Mouse (Mus musculus): ENCODE measurements at regions not wholly inside any gene's neighbourhood (a gene's known extent, or its start where the extent isn't known, plus 50 kb on each side); places are given as distances from the start of the nearest gene placed in this dataset.

- no peak for DNase-seq (ENCODE audit: extremely low spot score in 1 of 2, low spot score in 2 of 2)
- H3K4me3 ChIP-seq, result no peak overlapping the region
- intact Hi-C loops (cut with DNase I), result loop anchor here (2.0 to 10.0 kb wide), 5 partner anchors 189 to 627 kb away; partner anchors contain the start of genes Egr2, Jmjd1c and Reep3
- TF ChIP-seq CTCF (IDR thresholded peaks at IDR 0.05), result no peak
- H3K27ac ChIP-seq, result no peak overlapping the region
Measured at GRCm38 (mm10) chr10:66907842-66908241, 188.1 kb upstream of the Jmjd1c start.

DNA sequence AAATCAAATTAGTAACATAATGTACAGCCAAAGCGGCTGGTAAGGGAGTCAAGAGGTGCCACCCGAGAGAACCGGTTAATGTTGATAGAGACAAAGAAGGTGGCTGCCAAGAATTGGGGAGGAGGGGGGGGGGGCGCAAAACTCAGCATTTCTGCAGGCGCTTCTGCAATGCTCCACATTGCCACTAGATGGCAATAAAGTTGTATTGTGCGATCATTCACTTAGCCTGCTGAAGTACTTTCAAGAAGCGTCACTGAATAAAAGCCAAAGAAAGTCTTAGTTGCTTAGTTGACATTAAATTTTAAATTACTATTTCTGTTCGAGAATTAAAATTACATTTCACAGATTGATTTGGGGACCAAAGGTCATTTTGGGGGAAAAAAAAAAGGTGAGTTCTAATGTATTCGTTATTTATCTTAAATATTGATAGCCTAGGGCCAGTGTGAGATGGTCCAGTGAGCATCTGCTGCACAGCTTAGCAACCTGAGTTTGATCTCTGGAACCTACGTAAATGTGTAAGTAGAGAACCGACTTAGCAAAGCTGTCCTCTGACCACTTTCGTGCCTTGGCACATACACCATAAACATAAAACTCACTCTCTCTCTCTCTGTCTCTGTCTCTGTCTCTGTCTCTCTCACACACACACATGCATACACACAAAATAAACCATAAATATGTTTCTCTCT is 186.6 kb upstream of the Jmjd1c start:
- DNase-seq (ENCODE audit: extremely low spot score in 1 of 2, low spot score in 2 of 2), result peak; percentile 52 to 54
- TF ChIP-seq CTCF (IDR thresholded peaks at IDR 0.05), result peak; percentile 94
- H3K4me3 ChIP-seq, result no peak overlapping the region

DNA sequence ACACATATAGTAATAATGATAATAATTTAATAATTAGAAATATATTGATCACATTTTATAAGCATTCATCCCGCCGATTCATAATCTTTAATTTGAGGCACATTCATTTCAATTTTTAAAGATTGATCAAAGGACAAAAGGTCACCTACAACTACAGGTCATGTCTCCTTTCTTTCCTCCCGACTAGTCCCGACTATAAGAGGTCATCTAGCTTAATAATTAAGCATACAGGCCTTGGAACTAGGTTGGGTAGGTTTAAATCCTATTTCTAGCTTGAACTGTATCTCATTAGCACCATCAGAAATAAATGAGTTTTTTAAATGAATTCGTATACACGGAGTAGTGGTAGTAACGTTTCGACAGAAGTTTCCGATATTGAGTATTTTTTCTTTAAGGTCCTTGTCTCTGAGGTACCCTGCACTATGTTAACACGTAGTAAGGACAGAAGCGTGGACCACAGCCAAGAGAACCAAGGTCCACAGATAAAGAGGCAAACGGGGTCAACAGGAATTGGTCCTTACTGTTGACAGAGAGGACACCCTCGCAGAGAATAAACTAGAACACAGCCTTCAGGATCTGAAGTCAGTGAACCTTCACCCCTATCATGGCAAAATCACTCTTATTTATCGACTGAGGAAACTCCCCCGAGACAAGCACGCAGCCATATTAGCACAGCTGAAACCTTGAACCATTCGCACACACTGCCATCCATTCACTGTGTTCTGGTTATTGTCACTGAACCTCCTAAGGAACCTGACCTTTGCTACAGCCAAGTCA is 185.8 kb upstream of the Jmjd1c start:
- no peak overlapping the region for H3K4me3 ChIP-seq
- TF ChIP-seq CTCF (IDR thresholded peaks at IDR 0.05), result no peak
- no peak overlapping the region for H3K27ac ChIP-seq
- intact Hi-C loops (cut with DNase I), result loop anchor here (2.0 to 10.0 kb wide), 6 partner anchors 187 to 625 kb away; partner anchors contain the start of genes Egr2, Jmjd1c and Reep3
- DNase-seq (ENCODE audit: extremely low spot score in 1 of 2, low spot score in 2 of 2), result no peak

More for the DNA sequence above, 186.6 kb upstream of the Jmjd1c start:
- intact Hi-C loops (cut with DNase I), result loop anchor here (2.0 to 10.0 kb wide), 5 partner anchors 187 to 625 kb away; partner anchors contain the start of genes Egr2, Jmjd1c and Reep3
- H3K27ac ChIP-seq, result no peak overlapping the region

DNA sequence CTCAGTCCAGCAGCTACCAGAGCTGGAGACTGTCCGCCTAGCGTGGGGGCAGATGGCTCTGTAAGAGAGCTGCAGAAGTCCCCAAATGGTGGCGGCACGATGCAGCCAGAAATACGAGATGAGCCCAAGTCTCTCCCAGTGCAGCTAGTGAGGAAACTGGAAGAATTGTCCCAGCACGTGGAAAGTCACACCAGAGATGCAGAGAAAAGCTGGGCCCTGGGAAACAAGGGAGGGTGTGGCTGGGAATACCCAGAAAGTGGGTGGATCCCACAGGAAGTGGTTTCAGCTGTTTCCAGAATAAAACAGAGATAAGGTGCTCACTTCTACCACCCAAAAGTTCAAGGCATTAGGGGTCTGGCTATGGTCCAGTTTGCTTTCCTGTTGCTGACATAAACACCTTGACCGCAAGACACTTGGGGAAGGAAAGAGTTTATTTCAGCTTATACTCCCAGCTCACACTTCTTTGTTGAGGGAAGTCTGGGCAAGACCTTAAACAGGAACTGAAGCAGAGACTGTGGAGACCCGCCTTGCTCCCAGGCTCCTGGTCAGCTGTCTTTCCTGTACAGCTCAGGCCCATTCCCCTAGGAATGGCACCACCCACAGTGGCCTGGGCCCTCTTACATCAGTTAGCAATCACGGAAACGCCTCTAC is 184.5 kb upstream of the Jmjd1c start:
- DNase-seq (ENCODE audit: extremely low spot score in 1 of 2, low spot score in 2 of 2), result no peak
- Histone ChIP-seq H3K4me3 (no peak overlapping the region), H3K27ac (peak overlapping the region; percentile 12; the same call in 1 of the 2 replicates)
- TF ChIP-seq CTCF (IDR thresholded peaks at IDR 0.05), result no peak
- intact Hi-C loops (cut with DNase I), result loop anchor here (5.0 kb wide), 1 partner anchor 216 kb away; no protein-coding TSS in a partner anchor

DNA sequence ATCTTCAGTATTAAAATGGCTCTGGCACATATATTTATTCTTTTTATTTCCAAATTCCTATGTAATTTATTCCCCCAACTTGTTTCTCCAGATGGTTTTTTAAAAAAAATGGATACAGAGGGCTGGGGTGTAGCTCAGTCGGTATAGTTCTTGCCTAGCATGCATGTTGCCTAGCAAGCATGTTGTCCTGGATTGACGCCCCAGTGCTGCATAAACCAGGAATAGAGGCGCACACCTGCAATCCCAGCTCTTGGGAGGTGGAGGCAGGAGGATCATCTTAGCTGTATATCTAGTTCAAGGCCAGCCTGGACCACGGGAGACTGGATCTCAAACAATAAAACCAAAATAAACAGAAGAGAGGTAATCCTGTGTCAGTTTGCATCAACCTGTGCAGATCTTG is 183.5 kb upstream of the Jmjd1c start:
- DNase-seq (ENCODE audit: extremely low spot score in 1 of 2, low spot score in 2 of 2), result no peak
- intact Hi-C loops (cut with DNase I), result loop anchor here (5.0 kb wide), 1 partner anchor 215 kb away; no protein-coding TSS in a partner anchor
- no peak for TF ChIP-seq CTCF (IDR thresholded peaks at IDR 0.05)
- Histone ChIP-seq H3K4me3 (no peak overlapping the region), H3K27ac (no peak overlapping the region)

- no peak overlapping the region for H3K4me3 ChIP-seq
- DNase-seq (ENCODE audit: extremely low spot score in 1 of 2, low spot score in 2 of 2), result no peak
- H3K27ac ChIP-seq, result no peak overlapping the region
- TF ChIP-seq CTCF (IDR thresholded peaks at IDR 0.05), result no peak
- intact Hi-C loops (cut with DNase I), result loop anchor here (5.0 kb wide), 1 partner anchor 214 kb away; no protein-coding TSS in a partner anchor
Measured at GRCm38 (mm10) chr10:66913187-66913586, 182.7 kb upstream of the Jmjd1c start.

DNA sequence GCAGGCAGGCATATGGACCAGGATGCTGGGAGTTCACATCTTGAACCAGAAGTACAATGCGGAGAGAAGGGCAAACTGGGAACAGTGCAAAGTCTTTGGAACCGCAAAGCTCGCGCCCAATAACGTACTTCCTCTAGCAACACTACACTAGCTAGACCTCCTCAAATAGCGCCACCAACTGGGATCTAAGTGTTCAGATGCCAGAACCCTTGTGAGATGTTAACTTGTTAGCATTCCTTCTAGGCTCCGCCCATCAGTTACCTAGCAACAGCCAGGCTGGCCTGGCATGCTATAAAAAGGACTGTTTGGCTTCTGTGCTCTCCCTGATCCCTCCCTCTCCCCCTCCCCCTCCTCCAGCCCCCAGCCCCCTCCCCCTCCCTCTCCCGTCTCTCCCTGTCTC is 182.3 kb upstream of the Jmjd1c start:
- intact Hi-C loops (cut with DNase I), result loop anchor here (5.0 kb wide), 1 partner anchor 214 kb away; no protein-coding TSS in a partner anchor
- no peak overlapping the region for H3K27ac ChIP-seq
- no peak overlapping the region for H3K4me3 ChIP-seq
- no peak for DNase-seq (ENCODE audit: extremely low spot score in 1 of 2, low spot score in 2 of 2)
- peak; percentile 2; the same call in 1 of the 2 replicates for TF ChIP-seq CTCF (IDR thresholded peaks at IDR 0.05)

- Histone ChIP-seq H3K4me3 (no peak overlapping the region), H3K27ac (no peak overlapping the region)
- TF ChIP-seq CTCF (IDR thresholded peaks at IDR 0.05), result no peak
- intact Hi-C loops (cut with DNase I), result loop anchor here (5.0 kb wide), 1 partner anchor 213 kb away; no protein-coding TSS in a partner anchor
- DNase-seq (ENCODE audit: extremely low spot score in 1 of 2, low spot score in 2 of 2), result no peak
Measured at GRCm38 (mm10) chr10:66914288-66914975, 181.5 kb upstream of the Jmjd1c start.

DNA sequence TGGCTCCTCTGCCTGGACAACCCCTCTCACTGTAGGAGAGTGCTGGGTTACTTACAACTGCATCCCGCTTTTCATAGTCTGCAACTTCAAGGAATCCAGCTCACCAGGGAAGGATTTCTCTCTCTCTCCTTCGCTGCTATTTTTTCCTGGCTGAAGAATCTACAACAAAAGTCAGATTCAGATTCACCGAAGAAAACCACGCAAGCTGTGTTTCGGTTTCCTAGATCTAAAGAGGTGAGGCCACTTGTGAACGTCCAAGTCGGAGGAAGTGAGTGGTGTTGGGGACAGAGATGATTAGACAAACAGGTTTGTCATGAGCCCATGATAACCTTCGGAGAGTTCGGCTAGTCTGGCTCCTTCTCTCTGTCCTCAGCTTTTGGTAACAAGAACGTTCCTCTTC is 180.1 kb upstream of the Jmjd1c start:
- Histone ChIP-seq H3K4me3 (no peak overlapping the region), H3K27ac (no peak overlapping the region)
- no peak for DNase-seq (ENCODE audit: extremely low spot score in 1 of 2, low spot score in 2 of 2)
- intact Hi-C loops (cut with DNase I), result no loop called here
- no peak for TF ChIP-seq CTCF (IDR thresholded peaks at IDR 0.05)

DNA sequence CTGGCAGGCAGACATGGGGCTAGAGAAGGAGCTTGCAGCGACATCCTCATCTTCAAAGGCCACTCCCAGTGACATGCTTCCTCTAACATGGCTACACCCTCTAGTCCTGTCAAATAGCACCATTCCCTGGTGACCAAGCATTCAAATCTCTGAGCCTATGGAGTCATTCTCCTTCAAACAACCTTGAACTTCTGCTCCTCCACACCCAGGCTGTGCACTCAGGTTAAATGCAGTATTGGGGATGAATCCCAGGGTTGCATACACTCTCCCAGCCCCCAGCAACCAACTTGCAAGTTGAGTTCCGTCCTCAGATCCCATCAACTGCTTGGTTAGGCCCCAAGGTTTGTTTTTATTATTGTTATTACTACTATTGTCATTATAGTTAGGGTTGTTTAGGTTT is 178.2 kb upstream of the Jmjd1c start:
- no peak overlapping the region for H3K27ac ChIP-seq
- intact Hi-C loops (cut with DNase I), result no loop called here

DNA sequence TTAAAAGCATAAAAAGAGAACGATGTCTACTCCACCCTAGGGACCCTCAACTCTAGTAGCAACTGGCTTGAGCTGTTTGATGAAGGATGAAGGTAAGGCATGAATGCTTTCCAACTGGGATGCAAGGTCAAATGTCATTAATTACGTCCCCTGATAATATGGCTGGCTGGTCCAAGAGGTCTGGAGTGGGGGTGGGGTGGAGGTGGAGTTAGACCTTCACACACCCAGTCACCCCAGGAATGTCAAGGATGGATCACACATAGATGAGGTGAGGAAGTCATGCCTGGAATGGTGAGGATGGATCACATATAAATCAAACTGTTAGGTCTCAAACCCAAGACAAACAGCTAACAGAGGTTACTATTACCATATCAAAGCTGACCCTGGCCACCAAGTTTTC is 177.2 kb upstream of the Jmjd1c start:
- Histone ChIP-seq H3K27ac (no peak overlapping the region), H3K4me3 (no peak overlapping the region)
- no peak for TF ChIP-seq CTCF (IDR thresholded peaks at IDR 0.05)
- DNase-seq (ENCODE audit: extremely low spot score in 1 of 2, low spot score in 2 of 2), result no peak
- intact Hi-C loops (cut with DNase I), result no loop called here

More for the DNA sequence above, 178.2 kb upstream of the Jmjd1c start:
- no peak for TF ChIP-seq CTCF (IDR thresholded peaks at IDR 0.05)
- H3K4me3 ChIP-seq, result no peak overlapping the region
- no peak for DNase-seq (ENCODE audit: extremely low spot score in 1 of 2, low spot score in 2 of 2)

Measured in left cerebral cortex, adult 2 months (tissue).